Mouse (Mus musculus) layer of hippocampus, postnatal 25 days (tissue): ENCODE data around the gene Robo2. TPM values are rescaled to one million over a fixed set of nuclear protein-coding genes. Genes with fewer than 3 reads are reported as not detected.
"Not testable (repeated sequence)": the region's sequence is repeated elsewhere in the genome, so short reads cannot be mapped to it uniquely, and the experiment has no call there.

Experiments used
- DNase-seq, 2 experiments: peaks; one replicate each; pipeline ENCODE4 v3.0.0; 2022; ENCODE audit warnings: mixed read lengths in 2 of 2, low spot score in 1 of 2; ENCODE audit errors: extremely low spot score in 1 of 2
- total RNA-seq, 2 experiments: library from RNA; stranded (reverse); gene quantifications; 2 replicates each; pipeline ENCODE4 v1.2.3; 2021

Robo2 gene
- total RNA-seq, 2 experiments from 2014 or later = 111 to 113 TPM

GRCm38 (mm10) chr16:74092997-74093801 lies 318.4 kb downstream of the Robo2 start:
- DNase-seq = no peak

DNA sequence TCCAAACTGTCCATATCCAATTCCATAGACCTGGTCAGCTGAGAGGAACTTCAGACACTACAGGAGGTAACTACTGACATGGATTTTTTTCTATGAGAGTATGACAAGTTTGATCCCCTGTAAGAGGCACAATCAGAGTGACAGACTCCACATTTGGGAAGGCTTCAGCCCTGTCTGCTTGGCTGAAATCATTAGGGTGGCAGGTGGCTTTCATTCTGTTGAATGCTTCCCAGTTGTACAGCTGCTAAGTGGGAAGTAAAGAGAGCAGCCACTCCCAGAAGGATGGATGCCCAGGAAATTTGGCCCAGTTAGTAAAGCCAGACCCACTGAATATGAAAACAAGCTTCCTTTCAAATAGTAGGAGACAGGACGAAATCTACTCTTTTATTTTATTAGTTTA lies 321.7 kb downstream of the Robo2 start:
- peak in 1 of 2 experiments; percentile 38 for DNase-seq

GRCm38 (mm10) chr16:74084188-74084587 lies 327.4 kb downstream of the Robo2 start:
- no peak for DNase-seq

DNA sequence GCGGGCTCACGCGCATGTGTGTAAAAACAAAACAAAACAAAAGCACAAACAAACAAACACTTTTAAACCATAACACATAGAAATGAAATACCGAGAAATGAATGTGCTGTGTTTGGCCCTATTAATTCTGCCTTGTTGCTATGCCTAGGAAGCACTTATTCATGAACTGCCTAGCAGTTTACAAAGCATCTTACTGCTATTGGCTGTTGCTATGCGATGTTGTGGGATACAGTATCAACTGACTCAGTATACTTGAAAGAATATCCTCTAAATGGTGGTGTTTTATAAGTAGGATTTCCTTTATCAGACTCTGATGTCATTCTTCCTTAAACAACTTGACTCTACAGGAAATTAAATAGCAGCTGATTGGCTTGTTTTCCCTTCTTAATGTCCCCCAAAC lies 339.0 kb downstream of the Robo2 start:
- DNase-seq = no peak

DNA sequence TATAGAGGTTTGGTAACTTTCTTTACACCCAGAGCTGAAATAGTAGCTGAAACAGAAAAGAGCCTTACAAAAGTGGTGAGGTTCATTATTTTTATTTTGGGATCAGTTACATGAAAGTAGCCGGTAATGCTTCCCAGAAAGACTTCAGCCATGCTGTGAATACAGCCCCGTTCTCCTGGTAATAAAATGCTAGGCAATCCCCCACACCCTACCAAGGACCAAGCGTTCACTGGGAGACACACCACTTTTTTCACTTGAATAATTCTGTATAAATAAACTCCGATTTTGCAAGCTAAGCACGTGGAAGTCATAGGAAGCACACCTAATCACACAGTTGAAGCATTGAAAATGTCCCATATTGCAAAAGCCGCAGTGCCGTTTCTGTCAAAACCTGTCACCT lies 341.0 kb downstream of the Robo2 start:
- no peak for DNase-seq

DNA sequence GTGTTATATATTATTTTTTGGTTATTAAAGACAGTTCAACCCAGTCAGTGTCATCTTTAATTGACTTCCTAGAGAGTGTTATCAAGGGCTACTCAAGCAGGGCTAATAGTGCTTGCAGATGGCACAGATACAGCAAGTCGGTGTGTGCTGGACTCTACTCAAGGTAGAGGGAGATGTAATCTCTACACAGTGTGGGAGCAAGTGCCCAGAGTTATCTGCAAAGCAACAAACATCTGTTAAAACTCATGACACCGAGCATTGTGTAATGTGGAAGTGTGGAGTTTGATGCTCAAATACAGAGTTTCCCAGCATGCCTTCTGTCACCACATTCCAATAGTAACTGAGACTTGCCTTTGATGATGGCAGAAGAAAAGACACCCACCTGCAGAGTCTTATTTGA lies 345.7 kb downstream of the Robo2 start:
- no peak for DNase-seq

DNA sequence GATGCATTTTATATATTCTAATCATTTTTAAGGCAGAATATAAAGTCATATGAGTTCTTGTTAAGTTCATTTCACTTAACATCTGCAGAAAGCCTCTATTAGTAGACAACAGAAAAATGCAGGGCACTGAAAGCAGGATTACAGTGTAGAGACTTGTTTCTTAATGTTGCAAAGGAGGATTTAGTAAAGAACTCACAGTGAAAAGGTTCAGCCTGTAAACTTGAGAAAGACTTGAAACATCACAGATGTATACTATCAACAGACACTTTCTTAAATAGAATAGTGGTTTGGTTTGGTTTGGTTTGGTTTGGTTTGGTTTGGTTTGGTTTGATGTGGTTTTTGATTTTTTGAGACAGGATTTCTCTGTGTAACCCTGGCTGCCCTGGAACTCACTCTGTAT lies 349.7 kb downstream of the Robo2 start:
- DNase-seq = no peak

GRCm38 (mm10) chr16:74061479-74061878 lies 350.1 kb downstream of the Robo2 start:
- no peak for DNase-seq

- DNase-seq = no peak
These were observed 354.7 kb downstream of the Robo2 start for GRCm38 (mm10) chr16:74056886-74057285.

GRCm38 (mm10) chr16:74056210-74056609 lies 355.4 kb downstream of the Robo2 start:
- no peak for DNase-seq

DNA sequence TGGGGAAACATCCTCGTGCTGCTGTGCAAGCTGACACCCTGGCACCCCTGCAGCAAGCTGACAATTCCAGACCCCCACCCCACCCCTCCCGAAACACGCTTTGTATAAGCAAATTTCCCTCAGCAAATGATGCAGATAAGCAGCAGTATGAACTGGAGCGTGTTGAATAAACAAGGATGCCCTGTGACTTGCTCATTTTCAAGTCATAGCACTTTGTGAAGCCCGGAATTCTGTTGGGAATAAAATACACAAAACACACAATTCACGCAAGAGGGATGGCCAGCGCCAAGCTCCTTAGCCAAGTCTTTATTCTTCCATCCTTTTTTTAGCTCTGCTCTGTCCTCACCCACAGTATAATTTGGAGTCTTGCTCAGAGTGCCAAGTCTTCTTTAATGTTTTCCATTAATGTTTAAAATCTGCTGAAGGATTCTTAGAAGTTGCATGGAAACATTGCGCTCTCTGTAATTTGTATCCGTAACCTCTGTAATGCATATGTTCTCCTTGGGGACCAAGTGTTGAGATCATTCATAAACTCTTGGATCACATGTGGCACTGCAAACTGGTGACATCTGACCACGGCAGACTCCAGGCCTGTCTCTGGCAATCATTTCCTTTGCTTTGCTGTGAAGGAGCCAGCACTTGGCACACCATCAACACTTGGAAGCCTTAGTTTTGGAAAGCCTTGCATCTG lies 356.4 kb downstream of the Robo2 start:
- peak in 1 of 2 experiments; percentile 44 for DNase-seq

DNA sequence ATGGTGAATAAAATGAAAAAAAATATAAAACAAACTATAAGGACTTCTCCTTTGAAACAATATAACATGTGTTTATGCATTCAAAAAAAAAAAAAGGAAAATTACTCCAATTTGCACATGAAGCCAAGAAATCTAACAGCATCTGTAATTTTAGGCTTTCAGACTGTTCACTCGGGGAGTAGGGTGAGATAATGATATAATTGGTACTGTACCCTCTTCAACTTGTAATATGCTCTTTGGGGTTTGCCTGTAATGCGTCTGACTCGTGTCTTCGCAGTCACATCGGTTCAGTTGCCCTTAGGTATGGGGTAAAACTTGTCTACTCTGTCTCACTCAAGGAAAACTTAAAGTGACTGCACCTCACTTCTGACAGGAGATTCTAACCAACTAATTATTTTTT lies 362.2 kb downstream of the Robo2 start:
- DNase-seq = no peak

DNA sequence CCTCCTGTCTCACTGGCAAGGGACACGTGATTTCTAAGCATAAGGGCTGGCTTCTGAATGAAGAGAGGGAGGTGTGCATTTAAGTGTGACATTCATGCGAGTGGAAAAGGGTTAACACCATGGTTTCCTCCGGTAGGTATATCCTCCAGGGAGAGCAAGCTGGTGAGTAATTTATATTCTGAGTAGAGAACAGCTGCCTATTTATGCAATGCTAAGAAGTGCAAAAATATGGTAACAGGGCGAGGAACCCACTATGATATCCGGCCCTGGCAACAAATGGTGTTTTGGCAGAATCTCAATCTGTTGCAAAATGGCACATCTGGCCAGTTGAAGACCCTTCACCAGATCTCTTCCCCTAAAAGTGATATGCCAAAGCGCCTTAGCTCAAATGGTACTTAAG lies 362.6 kb downstream of the Robo2 start:
- no peak for DNase-seq

- DNase-seq = no peak
These were observed 364.4 kb downstream of the Robo2 start for GRCm38 (mm10) chr16:74047232-74047631.

DNA sequence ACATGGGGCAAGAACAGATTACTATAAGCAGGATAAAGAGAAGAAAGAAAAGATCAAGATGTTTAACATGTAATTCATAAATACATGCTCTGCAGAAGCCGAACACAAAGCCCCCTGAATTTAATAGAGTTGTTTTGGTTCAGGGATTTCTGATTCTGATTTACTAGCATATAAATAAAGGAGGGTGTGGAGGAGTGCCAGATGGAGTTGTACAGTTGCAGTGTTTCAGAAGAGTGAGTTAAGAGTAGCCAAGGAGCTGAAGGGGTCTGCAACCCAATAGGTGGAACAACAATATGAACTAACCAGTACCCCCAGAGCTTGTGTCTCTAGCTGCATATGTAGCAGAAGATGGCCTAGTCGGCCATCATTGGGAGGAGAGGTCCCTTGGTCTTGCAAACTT lies 370.8 kb downstream of the Robo2 start:
- DNase-seq = not testable (repeated sequence)

DNA sequence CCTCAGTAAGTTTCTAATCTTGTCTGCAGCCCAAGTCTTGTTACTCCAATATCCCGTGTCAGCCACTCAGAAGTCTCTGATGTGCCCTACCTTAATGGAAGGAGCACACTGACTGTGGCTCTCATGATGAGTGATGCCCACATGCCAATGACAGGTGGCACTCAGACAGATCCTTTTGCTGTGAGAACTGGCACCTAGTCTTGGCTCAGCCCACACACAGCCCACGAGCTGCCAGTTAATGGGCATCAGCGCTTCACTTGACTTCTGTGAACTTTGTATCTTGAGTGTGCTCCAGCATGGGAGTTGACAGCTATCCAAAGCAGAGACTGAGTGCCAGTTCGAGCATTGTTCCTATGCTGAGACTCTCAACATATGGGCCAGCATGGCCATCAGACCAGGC lies 383.8 kb downstream of the Robo2 start:
- no peak for DNase-seq

DNA sequence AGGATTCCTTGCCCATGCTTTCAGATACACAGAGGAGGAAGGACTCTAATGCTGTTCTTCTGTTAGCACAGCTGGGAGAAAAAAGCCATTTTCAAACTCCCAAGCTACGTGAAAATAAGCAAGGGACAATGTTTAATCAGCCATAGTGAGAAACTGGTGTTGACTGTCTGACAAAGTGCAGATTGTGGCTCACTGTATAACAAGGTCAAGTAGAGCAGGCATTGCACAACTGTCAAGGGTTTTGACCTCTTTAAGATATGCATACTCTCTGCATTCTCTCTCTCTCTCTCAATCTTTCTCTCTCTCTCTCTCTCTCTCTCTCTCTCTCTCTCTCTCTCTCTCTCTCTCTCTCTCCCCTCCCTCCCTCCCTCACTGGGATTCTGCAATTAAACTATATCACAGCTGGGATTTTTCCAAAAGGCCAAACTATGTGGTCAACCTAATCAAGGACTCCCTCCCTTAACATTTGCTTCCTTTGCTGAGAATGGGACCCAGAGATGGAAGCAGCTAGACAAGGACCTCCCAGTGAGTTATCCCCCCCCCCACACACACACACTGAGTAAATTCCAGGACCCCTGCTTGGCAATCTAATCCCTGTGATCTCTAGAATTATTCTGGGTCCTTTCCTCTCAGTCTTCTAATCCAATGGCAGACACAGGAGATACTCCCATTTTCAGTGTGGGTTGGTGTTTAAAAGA lies 389.2 kb downstream of the Robo2 start:
- no peak for DNase-seq

GRCm38 (mm10) chr16:74005767-74006166 lies 405.9 kb downstream of the Robo2 start:
- no peak for DNase-seq

GRCm38 (mm10) chr16:74001331-74001730 lies 410.3 kb downstream of the Robo2 start:
- no peak for DNase-seq

- DNase-seq = no peak
These were observed 420.4 kb downstream of the Robo2 start for GRCm38 (mm10) chr16:73991212-73991611.

DNA sequence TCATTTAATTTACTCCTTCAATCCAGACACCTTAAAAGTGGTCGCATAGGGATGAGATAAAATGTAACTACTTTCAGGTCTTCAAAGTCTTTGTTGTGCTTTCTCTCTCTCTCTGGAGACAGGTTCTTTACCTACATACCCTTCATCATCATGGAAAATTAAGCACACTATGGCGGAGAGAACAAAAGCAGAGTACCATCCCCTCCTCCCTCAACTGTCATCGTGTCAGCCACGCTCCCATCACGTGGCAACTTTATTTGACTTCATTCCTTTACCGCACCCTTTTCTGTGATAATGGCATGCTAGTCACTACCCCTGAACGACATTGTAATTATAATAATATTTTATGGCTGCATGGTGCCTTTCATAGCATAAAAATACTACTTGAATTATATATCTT lies 442.1 kb downstream of the Robo2 start:
- no peak for DNase-seq
